Mouse (Mus musculus) adrenal gland, postnatal 4 days (tissue): ENCODE results near the gene Olfml2a. TPM values are rescaled to one million over a fixed set of nuclear protein-coding genes. Genes with fewer than 3 reads are reported as not detected.
A peak's percentile ranks its signal among the peaks of the same experiment; 100 is the strongest.

Source experiments
- DNase-seq, 2 experiments: peaks; one replicate each; pipeline ENCODE4 v3.0.0; 2021 to 2022; ENCODE audit warnings: low spot score in 2 of 2, mixed read lengths in 2 of 2
- total RNA-seq, 2 experiments: library from RNA; stranded (reverse); gene quantifications; 2 replicates each; pipeline ENCODE4 v1.2.3; 2021

Olfml2a gene
- total RNA-seq, 2 experiments from 2014 or later = 31.6 to 31.7 TPM

DNA sequence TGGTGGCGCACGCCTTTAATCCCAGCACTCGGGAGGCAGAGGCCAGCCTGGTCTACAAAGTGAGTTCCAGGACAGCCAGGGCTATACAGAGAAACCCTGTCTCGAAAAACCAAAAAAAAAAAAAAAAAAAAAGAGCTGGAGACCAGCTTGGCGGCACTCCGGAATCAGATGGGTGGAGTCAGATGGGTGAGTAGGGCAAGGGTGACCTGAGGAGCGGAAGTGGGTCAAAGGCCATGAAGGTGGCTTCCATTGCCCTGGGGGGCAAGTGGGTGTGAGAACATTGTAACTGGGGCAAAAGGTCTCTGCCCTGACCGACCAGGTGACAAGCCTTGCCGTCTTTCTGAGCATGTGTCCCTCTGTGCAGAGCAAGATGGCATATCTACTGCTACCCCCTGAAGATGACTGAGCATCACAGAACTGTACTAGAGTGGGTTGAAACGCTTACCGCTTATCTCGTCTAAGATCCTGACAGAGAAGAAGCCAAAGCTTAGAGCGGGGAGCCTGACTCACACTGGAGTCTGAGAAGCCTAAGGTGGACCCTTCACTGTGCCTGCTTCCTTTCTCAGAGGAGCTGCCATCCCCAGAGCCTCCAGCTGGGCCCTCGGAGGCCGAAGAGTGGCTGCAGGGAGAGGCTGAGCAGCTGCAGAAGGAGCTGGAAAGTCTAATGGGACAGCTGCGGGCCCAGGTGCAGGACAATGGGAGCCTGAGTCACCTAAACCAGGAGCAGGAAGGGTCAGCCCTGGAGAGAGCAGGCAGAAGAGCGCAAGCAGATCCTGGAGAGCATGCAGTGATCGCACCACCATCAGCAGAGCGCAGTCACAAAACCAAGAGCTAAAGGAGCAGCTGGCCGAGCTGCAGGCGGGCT is 44.4 kb downstream of the Olfml2a start:
- no peak for DNase-seq

DNA sequence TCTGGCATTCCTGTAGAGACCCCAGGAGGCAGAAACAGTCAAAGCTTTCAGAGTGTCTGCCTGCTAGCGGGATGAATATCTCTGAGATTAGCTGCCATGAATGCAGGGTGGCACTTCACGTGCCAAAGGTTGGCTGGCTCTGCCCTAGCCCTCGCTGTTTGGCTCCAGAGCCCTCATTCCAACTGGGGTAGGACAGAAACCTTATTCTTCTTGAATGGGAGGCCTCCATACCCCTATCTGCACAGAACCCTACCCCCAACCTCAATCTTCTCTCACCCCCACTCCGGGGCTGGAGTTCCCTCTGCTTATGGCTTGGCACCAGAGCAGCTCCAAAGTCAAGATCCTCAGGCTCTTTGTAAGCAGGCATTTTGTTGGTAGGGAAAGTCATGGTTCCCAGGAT is 46.1 kb downstream of the Olfml2a start:
- DNase-seq = no peak

DNA sequence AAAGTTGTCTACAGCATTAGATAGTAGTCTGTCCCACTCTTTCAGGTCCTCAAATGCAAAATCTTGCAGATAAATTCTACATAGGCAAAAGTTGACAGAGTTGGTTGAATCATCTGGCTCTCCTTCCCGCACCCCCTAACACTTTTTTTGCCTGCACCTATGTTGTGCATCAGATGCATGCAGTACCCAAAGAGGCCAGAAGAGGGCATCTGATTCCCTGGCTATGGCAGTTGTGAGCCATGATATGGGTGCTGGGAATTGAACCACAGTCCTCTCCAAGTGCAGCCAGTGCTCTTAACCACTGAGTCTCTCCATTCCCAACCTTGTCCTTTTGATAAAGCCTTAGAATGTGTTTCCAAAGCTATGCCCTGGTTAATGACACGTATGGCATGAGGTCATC is 51.7 kb downstream of the Olfml2a start:
- DNase-seq = no peak

DNA sequence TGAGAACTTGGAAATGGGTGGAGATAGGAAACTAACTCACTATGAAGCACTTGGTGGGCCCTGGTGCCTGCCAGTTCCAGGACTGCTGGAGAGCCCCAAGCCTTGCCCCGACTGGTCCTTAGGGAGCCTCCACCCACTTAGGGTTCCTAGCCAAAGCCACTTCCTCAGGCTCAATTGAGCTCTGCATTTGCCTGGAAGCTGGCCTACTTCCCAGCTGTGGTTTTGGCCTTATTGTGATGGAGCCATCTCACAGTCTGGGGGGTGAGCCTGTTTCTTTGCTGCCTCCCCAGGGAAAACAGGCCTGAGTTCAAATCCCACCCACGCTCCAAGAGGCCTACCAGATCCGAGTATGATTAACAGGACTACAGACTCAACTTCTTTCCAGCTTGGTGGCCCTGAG is 54.8 kb downstream of the Olfml2a start:
- no peak for DNase-seq

DNA sequence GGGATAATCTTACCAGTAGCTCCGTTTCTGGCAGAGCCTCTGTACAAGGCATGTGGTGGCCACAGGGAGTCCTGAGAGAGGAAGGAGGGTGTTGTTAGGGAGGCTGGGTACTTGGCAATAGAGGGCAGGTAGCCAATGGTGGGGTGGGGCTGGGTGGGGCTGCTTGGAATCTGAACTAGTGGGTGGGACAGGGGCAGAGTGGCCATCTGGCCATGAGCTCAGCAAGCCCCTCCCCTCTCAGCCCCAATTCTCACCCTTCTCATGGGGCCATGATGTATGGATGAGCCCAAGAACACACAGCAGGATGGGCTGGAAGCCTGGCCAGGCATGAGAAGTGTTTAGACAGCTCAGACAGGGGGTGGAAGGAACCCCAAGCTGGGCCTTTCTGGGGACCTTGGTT is 55.6 kb downstream of the Olfml2a start:
- DNase-seq = no peak

DNA sequence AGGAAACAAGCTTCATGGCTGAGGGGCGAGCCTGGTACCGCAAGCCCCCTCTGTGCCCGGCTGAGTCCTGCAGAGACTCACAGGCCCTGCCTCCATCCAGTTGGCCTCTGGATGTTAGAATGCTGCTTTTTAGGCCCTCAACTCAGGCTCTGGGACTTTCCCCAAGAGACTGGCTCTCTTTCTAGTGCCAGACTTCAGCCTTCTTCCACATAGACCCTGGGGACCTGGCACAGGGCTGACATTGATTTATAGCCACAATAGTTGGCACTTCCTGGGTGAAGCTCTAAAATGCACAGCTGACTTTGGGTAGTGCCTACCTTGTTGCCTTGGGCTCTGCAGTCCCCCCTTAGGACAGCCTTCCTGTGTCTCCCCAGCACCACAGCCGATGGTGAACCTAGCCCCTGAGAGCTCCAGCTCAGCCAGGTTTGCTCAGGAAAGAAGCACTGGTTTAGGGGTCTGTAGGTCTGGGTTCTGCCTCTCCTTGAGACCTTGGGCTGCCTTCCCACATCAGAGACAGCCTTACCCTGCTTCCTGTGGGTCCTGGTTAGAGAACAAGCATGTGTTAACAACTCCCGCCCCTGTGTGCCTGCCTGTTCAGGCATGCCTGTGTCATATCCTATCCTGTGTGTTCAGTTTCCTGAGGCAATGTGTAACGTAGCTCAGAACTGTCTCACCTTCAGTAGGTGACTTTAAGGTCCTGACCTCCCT is 56.2 kb downstream of the Olfml2a start:
- no peak for DNase-seq

DNA sequence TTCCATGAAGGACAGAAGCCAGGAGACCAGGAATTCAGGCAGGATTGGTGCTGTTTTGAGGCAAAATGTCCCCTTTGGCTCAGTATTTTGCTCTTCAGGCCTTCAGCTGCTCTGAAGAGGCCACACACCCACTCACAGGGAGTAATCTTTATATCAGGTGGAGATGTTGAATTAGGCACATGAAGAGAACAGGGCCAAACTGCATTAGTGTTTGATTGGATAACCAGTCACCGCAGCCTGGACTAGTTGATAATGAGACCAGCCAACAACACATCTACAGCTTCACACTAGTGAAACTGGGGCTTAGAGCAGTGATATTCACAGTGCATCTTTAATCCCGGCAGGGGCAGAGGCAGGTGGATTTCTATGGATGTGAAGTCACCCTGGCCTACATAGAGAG is 57.2 kb downstream of the Olfml2a start:
- no peak for DNase-seq

DNA sequence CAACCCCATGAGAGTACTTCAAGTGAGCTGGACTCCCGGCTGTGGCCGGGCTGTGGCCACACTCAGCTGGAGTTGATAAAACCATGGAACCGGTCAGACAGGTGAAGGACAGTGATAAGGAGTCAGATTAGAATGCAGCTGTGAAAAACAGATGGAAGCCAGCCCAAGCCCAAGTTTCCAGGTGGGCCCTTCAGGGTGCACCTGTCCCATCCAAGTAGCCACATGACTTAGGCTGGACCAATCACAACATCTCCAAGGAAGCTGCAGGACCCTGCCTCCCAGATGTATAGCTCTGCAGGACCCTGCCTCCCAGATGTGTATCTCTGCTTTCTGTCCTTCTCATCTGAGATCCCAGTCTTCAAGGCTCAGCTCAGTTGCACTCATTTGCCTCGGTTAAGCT is 60.2 kb downstream of the Olfml2a start:
- DNase-seq = no peak

DNA sequence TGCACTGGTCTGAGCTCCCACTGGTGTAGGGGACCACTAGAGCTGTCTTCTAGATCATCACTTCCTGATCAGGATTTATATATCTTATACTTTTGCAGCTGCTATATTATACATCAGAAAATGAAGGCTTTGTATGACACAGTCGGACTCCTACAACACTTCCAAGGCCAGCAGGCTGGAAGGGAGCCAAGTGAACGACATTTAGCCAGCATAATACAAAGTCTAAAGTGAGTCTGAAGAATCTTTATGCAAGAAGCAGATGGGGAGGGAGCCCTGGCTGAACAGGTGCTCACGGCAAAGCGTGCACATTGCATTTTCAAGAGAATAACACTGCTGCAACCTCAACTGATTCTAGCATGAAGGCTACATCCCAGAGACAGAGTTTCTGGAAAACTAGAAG is 60.7 kb downstream of the Olfml2a start:
- DNase-seq = no peak

DNA sequence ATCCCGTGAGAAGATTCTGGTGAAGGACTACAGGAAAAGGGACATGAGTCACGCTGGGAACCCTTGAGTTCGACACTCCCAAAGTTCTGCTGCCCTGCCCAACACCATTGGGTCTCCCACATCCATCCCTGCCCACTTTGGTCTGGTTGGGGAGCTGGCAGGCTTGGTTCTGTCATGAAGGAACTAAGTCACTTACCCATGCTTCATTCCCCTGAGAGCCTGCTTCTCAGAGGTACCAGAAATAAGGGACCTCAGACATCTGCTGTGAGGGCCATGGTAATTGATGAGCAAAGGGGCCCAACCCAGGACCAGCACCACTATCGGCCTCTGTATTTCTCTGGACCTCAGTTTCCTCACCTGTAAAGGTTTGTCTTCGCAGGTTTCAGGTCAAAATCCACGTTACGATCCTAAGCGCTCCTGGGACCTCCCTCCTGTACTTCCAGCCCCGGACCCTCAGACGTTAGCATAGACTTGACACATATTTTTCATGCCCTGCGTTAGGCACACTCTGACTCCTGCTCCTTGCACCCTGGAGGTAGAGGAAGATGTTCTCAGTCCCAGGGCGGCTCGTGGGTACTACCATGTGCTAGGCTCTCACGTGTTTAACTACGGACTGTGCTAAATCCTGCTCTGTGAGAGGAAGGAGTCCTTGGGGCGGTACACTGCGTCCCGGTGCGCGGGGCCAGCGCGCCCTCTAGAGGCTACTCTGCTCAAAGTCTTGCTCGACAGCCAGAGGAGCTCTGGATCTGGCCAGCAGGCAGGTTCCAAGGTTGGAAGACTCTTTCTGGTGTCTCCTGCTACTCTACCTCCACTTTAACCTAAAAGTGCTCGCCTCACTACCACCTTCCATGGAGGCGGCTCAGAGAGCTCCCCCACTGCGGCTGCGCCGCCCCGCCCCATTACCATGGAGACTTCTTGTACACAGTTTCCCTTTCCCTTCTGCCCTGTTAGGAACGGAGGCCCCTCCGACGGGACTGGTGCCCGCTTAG is 65.9 kb downstream of the Olfml2a start, which contains the start of gene Wdr38:
Gene Wdr38 (plus strand): TSS at position 91 of the 989 bp plus-strand sequence.
- peak; percentile 74 to 75 for DNase-seq

DNA sequence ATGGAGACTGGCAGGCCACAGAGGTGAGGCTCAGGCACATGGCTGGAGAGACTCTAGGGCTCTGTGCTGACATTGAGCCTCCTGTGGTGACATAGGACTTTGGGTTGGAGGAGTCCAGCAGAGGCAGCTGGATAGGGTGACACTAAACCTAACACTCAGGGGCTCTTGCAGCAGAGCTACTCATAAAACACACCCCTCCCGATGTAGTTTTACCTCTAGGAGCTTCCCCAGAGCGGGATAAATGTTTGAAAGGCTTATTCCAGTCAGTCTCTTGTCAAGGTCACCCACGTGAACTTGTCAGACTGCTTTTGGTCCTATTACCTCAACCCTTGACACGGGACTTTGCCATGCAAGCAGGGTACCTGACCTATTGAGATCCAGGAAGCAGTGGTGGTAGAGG is 67.6 kb downstream of the Olfml2a start:
- no peak for DNase-seq

DNA sequence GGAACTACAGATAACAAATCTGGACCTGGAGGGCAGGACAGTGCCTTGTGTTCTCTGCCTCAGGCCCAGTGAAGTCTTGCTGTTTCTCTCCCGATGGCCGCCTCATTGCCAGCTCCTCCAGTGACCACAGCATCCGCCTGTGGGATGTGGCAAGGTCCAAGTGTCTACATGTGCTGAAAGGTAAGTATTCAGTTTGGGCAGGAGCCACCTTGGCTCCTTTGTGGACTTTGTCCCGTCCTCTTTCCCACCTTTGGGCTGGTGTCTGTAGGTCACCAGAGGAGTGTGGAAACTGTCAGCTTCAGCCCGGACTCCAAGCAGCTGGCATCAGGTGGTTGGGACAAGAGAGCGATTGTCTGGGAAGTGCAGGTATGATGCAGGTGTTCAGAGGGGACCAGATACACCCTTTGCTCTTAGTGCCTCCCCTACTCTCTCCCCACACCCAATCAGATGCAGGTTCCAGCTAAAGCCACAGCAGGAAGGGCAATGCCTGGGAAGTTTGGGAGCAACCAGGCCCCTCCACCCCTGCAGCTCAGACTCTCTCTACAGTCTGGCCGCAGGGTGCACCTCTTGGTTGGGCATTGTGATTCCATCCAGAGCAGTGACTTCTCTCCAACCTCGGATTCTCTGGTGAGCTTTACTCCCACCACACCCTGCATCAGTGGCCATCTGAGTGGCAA is 68.3 kb downstream of the Olfml2a start:
- DNase-seq = no peak

DNA sequence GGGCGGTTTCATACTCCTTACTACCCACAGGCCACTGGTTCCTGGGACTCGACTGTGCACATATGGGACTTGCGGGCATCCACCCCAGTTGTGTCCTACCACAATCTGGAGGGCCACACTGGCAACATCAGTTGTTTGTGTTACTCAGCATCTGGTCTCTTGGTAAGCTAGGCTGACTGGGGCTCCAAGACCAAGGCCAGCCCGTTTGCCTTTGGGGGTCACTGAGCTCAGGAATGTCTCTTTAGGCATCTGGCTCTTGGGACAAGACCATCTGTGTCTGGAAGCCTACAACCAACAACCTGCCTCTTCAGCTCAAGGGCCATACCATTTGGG is 68.8 kb downstream of the Olfml2a start:
- DNase-seq = no peak

DNA sequence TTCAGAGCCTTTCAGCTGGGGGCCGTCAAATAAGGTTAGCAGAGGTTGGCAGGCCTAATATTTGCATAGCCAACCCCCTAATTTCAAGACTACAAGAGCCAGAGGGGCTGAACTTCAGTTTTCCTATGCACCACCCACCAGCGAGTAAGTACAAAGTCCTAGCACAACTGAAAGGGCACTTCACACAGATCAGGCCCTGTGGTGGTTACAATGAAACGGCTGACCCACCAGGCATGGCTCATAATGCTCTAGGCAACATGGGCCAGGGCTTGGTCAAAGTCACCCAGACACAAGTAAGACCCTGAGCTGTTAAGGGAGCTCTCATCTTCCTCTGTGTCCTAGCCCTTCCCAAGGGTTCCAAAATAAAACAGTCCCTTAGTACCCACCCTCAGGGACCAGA is 70.1 kb downstream of the Olfml2a start:
- no peak for DNase-seq

DNA sequence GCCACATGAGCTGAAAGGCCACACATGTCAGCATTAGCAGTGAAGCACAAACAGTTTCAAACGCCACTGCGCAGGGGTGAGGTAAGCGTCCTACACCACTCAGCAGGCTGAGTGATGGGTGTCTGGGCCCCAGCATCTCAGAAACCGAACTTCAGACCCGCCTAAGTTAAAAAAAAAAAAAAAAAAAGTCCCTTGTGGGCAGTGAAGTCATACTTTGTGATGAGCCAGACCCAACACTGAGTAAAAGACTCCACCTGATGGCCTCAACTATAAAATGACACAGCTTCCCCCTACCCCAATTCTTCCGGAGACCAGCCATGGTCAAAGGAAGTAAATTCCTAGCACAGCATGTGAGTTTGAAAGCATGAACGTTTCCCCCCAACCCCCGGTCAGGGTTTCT is 71.3 kb downstream of the Olfml2a start:
- no peak for DNase-seq

DNA sequence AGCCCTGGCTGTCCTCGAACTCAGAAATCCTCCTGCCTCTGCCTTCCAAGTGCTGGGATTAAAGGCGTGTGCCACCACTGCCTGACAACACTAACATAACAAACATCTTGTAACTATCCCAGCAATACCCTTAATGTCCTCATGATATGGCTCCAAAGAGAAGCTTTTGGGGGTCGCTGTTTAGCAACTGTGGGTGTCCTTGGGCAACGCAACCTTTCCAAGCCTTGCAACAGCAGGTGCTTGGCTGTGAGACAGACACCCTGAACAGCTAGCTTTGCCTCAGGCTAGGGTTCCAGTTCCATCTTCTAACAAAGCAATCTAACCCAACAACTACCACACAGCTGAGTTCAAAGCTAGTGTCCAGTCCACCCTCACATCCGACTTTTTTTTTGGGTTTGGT is 71.7 kb downstream of the Olfml2a start:
- DNase-seq = no peak

DNA sequence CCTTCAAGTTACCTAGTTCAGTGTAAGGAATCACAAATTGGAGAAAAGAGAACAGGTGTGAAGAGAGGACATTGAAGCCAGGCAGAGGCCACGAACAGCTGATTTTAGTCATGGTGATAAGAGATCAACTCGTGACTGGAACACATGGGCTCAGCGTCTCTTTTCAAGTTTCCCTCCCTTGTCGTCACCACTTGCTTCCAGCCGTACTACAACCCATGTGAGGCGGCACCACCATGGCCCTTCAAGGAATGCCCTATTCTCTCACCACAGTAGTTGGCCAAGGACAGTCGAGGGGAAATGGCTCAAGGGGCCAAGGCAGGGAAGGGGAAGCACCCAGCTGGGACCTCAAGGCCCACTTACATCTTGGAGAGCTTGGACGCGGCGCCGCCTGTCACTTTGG is 72.6 kb downstream of the Olfml2a start:
- no peak for DNase-seq

DNA sequence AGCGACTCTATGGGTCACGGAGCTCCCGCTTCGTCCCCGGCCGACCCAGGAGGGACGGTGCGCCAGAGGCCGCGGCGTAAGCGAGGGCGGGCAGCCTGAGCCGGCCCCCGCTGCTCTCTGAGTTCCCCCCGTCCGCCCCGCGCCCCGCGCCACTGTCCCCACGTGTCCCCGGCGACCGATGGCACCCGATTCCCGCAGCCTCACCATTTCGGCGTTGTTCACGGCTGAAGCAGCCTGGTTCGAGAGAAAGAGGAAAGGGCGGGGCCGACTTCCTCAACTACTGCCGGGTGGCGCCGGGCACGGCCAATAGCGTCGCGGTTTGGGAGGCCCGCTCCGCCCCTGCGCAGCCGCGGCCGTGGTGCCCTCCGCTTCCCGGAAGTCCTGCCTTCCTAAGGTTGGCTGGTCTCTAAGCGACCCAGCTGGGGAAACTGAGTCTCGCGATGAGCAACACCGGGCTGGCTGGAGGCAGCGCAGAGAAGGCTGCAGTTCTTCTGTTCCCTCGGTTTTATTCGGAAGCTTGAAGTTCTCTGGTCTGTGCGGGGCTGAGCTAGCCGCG is 73.2 kb downstream of the Olfml2a start, which contains the start of gene Arpc5l:
Gene Arpc5l (plus strand): TSS at position 469 of the 556 bp plus-strand sequence.
- peak; percentile 78 to 83 for DNase-seq

DNA sequence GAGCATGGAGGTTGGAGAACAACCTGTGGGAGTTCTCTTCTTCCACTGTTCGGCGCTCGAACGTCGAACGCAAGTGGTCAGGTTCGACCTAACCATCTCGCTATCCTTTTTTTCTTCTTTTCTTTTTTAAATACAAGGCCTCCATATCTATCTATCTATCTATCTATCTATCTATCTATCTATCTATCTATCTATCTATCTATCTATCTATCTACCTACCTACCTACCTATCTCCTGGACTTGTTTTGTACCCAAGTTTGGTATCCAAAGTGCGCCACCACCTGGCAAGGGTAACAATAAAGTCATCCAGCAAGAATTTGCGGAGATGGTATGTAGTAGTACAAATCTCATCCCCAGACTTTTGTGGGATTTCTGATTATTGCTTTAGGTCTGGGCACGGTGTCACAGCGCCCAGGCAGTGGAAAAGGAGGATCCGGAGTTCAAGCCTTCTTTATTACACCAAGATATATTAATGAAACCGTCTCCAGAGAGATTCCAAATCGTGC is 73.8 kb downstream of the Olfml2a start, which contains the start of gene Rpl35:
Gene Rpl35 (minus strand): TSS at position 51 of the 506 bp plus-strand sequence.
- no peak for DNase-seq

DNA sequence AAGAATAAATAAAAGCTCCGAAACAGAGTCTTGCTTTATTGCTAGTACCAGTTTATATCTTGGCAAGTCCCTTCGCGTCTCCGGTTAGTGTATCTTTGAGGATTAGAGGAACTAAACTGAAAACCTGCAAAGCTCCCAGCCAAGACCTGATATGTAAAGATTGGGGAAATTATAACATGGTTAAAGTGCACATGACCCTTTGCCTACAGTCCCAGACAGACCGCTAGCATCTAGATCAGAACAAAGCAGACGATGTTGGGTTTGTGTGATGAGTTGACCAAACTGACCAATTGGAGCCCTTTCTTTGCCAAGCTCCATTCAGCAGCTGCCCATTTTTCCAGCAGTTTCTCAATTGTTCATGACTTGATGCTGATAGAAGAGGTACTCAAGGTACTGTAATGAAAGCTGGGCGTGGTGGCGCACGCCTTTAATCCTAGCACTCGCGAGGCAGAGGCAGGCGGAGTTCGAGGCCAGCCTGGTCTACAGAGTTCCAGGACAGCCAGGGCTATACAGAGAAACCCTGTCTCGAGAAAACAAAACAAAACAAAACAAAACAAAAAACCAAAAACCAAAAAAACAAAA is 74.5 kb downstream of the Olfml2a start:
- no peak for DNase-seq
